9 mouse cellular contexts compared by ENCODE assay signal in genomic region chr5:107151320-107151719, GRCm38 (mm10).
DNase-seq lines count a peak whose midpoint lies in the region; ATAC-seq lines count a peak whose summit lies in the region.
"Had no signal": no experiment of that assay in that cellular context is flagged by ENCODE, and none has a peak within 500 bp of the region (broad histone marks: within the 10 kb centered on the region; RNA-seq: fewer than 3 reads in every experiment).

No protein-coding gene starts in this region.

- no peak for ATAC-seq in hindbrain, embryonic 13.5 days (ENCODE audit: low FRiP score)
- ATAC-seq in hindbrain, embryonic 12.5 days (ENCODE audit: low FRiP score): no peak

- 0 out of 2 replicates have a peak overlapping the region, but pooled peaks have one; percentile 1 for H3K27ac ChIP-seq in hindbrain, embryonic 13.5 days
- no peak overlapping the region for H3K27ac ChIP-seq in hindbrain, embryonic 12.5 days
- peak overlapping the region; percentile 76 for H3K27ac ChIP-seq in limb, embryonic 10.5 days
- H3K27ac ChIP-seq: layer of hippocampus, adult 2 months had no signal

- DNase-seq in NIH3T3 (ENCODE audit: low read depth): peak; percentile 63
- DNase-seq in gastrocnemius, postnatal 10 days: peak; percentile 37
- no peak for DNase-seq in limb, embryonic 10.5 days (ENCODE audit: low spot score)
- DNase-seq in left cerebral cortex, postnatal 36 days (ENCODE audit: low spot score in 2 of 2): no peak
- no peak for DNase-seq in retina, embryonic 14.5 days (ENCODE audit: low spot score)
- DNase-seq in ovary, postnatal 14 days (ENCODE audit: low spot score): no peak

- no peak overlapping the region for H3K4me3 ChIP-seq in hindbrain, embryonic 13.5 days
- H3K4me3 ChIP-seq in hindbrain, embryonic 12.5 days: no peak overlapping the region
- no peak overlapping the region for H3K4me3 ChIP-seq in limb, embryonic 10.5 days
- H3K4me3 ChIP-seq: layer of hippocampus, adult 2 months had no signal

- H3K9me3 ChIP-seq in hindbrain, embryonic 13.5 days: no peaks in the 10 kb centered on the region
- no peaks in the 10 kb centered on the region for H3K9me3 ChIP-seq in hindbrain, embryonic 12.5 days (replicated peaks)
- H3K9me3 ChIP-seq in limb, embryonic 10.5 days (replicated peaks): no peaks in the 10 kb centered on the region

- no peak overlapping the region for H3K9ac ChIP-seq in hindbrain, embryonic 13.5 days
- H3K9ac ChIP-seq in hindbrain, embryonic 12.5 days: no peak overlapping the region

- peaks cover 26% of the 10 kb centered on the region for H3K4me1 ChIP-seq in hindbrain, embryonic 13.5 days (replicated peaks)
- peaks cover 29% of the 10 kb centered on the region for H3K4me1 ChIP-seq in hindbrain, embryonic 12.5 days
- peaks cover 39% of the 10 kb centered on the region for H3K4me1 ChIP-seq in limb, embryonic 10.5 days

- 55% methylated on average over 3 of the region's 3 CpGs for WGBS in hindbrain, embryonic 13.5 days
- WGBS in hindbrain, embryonic 12.5 days: 60% methylated on average over 3 of the region's 3 CpGs
- 58% methylated on average over 3 of the region's 3 CpGs for WGBS in limb, embryonic 10.5 days

- no peaks in the 10 kb centered on the region for H3K36me3 ChIP-seq in hindbrain, embryonic 13.5 days
- H3K36me3 ChIP-seq in hindbrain, embryonic 12.5 days: no peaks in the 10 kb centered on the region
- peaks cover 4% of the 10 kb centered on the region; the same call in 1 of the 2 replicates for H3K36me3 ChIP-seq in limb, embryonic 10.5 days

- intact Hi-C loops in left cerebral cortex, postnatal 36 days (cut with DNase I): no loop called here

- peaks cover 21% of the 10 kb centered on the region; the same call in 1 of the 2 replicates for H3K27me3 ChIP-seq in hindbrain, embryonic 13.5 days
- no peaks in the 10 kb centered on the region for H3K27me3 ChIP-seq in hindbrain, embryonic 12.5 days
- H3K27me3 ChIP-seq in limb, embryonic 10.5 days (ENCODE audit: low read depth, poor library complexity, severe bottlenecking): no peaks in the 10 kb centered on the region

- H3K4me2 ChIP-seq in hindbrain, embryonic 13.5 days: no peak overlapping the region
- no peak overlapping the region for H3K4me2 ChIP-seq in hindbrain, embryonic 12.5 days (replicated peaks)

Comparison
In these comparisons a context has a peak if more than half of its experiments do, and no peak if none do; other contexts are left out.
1. DNase-seq: peak in NIH3T3 (single experiment) and gastrocnemius, postnatal 10 days (single experiment); none in limb, embryonic 10.5 days (single experiment), left cerebral cortex, postnatal 36 days (0 of 2), retina, embryonic 14.5 days (single experiment) and ovary, postnatal 14 days (single experiment).